Mouse (Mus musculus) 3T3-L1 (cell line): Measurements from ENCODE around the gene Angptl2.
A peak's percentile ranks its signal among the peaks of the same experiment; 100 is the strongest.

Experiments
- DNase-seq: peaks from one replicate; pipeline ENCODE4 v3.0.0-alpha.2; 2015; ENCODE audit warnings: low read depth, low spot score

Gene Angptl2

DNA sequence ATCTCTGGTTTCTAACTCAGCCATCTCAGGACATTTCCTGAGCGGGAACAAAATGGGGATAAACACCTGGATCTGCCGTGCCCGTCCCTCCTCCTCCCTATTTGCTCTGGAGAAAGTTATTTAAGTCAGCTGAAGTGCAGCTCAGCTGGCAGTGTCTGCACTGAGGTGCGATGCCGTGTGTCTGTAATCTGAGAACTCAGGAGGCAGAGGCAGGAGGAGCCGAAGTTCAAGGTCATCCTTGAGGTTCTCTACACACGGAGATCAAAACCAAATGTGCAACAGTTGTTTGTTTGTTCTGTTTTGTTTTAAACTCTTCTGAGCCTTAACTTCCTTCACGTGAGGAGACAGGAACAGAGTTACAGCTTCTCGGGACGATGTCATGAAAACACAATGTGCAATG, 14.8 kb downstream of the Angptl2 start:
- DNase-seq: no peak

DNA sequence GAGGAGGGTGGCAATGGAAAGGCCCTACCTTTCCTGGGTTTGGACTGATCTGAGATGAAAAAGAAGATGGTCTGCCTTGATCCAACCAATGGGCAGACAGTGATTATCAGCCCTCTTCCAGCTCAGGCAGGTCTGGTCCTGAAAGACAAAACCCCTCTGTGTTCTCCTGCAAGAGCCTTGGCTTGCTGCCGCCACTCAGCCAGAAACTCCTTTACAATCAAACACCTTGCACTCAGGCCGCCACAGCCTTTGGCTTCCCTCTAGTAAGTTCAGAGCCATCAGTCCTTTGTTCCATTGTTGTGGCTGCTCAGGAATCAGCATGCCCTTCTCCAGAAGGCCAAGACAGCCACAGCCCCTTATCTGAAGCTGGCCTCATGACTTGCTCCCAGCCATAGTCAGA, 15.9 kb downstream of the Angptl2 start:
- no peak for DNase-seq

DNA sequence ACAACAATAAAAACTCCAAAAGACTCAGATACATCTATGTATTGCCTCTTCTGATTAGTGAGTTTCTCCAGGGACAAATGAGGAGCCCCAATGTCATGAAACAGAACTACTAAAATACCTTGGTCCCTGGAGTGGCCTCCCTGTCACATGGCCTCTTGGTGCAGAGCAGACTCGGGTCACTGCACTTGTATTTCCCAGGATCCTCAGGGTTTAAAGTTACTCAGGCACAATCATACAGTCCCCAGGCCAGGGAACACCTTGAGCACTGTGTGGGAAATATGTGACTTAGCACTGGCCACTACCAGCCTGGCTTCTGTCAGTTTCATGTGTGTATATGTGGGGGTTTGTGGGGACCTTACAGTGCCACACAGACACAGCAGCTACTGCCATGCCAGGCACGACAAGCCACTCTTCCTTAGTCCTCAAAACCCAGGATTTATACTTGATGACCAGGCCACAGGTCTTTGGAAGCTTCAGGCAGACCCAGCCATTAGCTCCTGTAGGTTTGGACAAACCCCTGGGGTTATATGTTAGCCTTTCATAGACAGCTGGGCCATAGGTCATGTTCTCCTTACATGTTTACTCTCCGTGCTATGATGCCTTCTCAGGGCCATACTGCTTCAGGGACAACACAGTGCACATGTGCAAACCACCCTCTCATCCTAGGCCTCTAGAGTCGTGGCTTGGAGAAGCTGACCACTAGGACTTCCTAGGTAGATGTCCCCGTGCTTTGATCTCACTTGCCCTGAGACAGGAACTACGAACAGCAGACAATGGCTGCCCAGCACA, 17.1 kb downstream of the Angptl2 start:
- no peak for DNase-seq

DNA sequence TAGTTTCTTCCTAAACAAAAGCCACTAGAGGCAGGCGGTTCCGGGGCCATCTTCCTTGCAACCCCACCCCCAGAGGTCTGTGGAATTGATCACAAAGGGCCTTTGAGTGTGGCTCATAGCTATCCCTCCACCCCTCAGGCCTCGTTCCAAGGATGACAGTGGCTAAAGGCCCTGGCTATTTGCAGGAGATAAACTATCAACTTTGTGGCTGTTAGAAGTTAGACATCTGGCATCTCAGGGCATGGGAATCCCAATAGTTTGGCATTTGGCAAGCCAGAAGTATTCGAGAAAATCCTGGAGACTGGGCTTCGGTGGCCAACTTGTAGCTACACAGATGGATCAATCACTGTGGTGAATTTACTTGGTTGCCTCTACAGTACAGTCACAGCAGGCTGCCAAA, 18.0 kb downstream of the Angptl2 start:
- no peak for DNase-seq

DNA sequence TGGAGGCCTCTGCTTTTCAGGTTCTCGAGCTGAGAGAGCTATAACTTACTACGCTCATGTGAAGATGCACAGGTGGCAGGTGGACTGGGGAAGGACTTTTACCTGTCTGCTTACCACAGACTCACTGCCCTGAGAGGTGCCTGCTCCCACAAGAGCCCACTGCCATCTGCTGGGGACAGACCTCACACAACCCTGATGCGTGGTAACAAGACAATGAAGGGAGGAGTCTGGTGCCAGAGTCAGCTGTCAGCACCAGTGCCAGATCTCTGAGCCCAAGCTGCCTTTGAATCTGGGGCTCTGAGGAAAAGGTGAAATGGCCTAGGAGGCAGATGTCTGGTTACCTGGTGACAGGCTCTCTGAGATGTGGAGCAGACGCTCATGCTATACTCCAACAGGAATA, 19.0 kb downstream of the Angptl2 start:
- DNase-seq: peak; percentile 36

DNA sequence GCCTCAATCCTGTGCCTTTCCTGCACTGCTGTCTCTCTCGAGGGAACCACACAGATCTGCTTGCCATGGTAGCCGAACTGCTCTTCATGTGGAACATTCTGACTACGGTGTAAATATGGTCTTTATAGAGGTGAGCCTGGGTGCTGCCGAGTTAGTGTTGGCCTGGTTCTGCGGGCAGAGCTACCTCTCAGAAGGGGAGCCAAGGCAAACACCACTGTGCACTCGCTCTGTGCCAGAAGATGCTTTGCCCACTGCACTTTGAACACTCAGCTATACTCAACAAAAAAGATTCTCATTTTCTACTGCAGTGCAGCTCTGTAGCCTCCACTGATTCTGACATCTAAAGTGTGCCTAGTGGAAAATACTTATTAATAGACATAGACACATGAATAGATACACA, 21.7 kb downstream of the Angptl2 start:
- DNase-seq: no peak

DNA sequence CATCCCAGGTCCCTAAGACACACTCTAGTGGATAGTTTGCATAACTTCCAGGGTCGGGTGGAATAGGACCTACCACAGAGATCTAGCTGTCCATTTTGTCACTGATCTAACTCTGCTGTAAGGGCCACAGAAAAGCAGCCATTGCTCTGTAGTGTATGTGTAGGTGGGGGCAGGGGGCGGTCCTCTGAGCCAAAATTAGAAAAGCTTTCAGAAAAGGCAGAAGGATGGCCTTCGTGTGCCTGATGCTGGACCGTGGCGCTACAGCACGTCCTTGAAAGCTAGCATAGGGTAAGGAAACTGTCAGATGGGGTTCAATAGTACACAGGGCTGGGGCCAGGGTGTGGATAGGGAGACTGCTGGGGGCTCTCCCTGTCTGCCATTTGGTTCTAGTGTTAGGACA, 29.0 kb downstream of the Angptl2 start:
- no peak for DNase-seq

DNA sequence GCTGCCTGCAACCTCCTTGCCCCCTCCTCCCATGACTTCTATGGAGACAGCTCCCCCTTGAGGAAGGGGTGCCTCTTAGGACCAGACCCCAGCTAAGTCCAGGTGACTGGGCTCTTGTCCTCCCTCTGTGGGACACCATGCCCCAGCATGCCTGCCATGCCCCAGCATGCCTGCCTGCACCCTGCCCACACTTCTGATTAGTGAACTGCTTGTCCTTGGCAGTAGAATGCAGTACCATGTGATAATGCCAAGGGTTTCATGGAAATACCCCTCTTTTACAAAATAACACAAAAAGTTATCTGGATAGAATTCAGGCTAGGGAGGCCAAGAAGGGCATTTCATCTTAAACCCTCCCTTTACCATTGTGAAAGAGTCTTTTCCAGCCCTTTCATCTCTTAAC, 29.5 kb downstream of the Angptl2 start:
- no peak for DNase-seq

DNA sequence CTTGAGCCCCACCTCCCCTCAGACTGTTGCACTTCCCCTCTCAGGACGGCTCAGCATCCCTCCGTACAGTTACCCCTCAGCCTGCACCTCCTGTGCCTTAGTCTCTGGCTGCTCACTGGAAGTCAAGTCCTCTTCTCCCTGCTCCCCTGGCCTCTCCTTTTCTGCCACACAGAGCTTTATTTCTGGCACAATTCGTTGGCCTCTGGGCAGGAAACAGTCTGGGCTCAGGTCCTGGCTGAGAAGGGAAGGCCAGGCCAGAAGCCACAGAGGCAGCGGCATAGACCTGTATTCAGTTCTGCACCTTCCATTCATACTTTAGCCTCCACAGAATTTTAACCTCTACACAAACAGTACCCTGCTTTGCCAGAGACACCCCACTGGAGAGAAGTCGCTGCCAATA, 31.0 kb downstream of the Angptl2 start:
- DNase-seq: no peak

DNA sequence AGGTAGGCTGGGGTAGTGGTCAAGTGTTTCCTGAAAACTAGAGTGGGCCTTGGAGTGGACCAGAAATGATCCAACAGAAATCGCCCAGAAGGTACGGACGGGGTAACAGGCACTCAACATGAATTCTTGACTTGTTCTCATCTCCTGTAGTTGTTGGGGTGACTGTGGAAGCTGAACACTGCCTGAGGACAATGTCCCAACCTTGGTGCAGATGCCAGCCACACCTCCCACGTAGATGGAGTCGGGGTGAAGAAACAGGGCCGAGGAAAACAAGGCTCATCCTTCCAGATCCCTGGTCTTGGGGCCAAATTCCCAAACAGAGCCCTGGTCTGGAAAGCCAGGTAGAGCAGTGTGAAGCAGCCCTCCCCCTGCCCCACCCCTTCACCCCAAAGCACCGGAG, 32.7 kb downstream of the Angptl2 start:
- DNase-seq: no peak

DNA sequence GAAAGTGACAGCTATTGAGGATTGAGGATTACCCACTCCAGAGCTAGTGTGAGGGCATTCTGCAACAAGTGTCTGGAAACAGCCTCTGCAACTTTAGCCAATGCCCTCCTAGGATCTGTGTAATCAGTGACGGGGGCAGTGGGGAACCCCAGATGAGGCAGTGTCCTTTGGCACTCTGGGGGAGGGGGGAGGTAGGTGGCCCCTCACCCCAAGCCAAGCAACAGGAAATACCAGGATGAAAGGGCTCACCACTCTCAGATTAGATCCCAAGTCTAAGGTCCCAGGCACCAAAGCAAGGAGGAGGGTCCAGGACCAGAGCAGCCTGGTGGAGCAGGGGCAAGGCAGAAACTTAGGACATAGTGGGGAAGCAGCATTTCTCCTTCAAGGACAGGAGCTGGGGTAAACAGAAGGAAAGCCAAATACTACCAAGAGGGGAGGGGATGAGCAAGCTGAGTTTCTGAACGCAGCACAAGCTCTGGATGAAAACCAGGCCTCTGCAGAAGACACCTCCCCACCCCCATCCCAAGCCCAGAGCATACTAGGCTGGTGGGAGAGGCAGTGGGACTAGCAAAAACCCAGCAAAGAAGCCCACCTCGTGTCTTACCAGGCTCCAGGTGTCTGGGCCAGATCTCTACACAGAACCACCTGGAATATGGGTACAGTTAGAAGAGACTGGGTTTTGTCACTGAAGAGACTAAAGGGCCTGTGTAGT, 34.2 kb downstream of the Angptl2 start:
- no peak for DNase-seq

DNA sequence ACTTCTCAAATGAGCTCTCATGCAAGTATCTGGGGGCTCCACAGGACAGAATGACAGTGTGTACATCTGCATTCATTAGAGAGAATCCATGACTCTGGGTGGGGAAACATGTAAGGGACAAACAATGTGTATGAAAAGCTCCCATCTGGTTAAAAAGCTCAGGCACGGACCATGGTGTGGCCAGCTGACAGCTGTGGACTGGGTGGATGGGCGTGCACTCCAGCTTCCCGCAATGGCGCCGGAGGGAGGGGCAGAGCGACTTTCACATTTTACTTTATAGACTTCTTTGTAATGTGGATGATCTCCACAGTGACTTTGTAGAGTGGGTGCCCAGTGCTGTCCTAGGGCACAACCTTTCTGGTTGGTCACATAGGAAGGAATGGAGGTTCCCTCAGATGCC, 36.9 kb downstream of the Angptl2 start:
- DNase-seq: no peak

DNA sequence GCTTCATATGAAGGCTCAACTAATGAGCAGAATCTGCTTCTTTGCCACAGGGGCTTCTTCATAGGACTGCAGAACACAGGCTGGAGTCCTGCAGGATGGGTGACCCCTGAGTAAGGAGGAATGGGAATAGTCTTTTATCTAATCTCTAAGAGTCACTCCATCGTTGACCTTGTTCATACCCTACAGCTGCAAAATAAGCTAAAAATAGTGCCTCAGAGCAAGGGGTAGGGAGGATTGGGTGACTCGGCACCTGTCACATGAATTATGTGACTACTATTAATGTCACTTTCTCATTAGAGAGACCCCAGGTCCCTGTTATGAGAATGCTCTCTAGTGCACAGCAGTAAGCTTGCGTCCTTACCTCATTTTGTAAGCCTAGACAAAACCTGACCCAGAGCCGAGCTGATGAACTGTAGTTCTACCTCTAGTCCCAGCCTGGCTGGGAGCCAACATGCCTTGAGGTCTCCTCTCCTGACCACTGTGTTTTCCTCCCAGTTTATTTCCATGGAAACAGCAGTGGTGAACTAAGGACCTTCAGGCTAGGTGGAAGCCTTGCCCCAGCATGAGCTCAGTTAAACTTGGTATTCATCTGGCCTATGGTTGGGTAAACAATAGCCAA, 37.8 kb downstream of the Angptl2 start:
- peak; percentile 25 for DNase-seq

DNA sequence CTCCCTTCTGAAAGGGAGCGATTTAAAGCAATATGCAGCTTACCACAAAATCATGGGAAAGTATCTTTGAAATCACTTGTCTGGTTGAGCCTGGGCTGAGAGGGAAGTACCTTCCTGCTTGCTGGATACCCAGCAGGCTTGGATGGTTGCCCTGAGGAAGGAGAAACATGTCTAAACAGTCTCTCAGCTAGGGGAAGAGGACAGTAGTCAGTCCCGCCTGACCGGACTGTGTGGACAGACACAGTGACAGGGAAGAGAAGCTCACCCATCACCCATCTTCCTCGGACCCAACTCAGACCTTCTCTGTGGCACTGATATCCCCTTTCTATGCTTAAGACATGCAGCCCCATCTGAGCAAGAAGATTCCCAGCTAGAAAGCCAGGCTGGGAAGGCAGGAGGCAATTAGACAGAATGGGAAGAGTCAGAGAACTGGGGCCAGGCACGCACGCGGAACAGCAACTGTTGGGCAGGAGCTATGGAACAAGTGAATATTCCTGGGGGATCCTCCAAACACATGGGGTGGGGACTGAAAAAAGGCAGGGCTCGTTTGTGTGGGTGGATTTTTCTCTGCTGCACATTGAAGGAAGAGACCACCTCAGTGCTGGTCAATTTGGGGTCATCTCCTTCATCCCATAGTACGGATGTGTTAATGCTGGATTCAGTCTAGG, 38.6 kb downstream of the Angptl2 start:
- DNase-seq: no peak

DNA sequence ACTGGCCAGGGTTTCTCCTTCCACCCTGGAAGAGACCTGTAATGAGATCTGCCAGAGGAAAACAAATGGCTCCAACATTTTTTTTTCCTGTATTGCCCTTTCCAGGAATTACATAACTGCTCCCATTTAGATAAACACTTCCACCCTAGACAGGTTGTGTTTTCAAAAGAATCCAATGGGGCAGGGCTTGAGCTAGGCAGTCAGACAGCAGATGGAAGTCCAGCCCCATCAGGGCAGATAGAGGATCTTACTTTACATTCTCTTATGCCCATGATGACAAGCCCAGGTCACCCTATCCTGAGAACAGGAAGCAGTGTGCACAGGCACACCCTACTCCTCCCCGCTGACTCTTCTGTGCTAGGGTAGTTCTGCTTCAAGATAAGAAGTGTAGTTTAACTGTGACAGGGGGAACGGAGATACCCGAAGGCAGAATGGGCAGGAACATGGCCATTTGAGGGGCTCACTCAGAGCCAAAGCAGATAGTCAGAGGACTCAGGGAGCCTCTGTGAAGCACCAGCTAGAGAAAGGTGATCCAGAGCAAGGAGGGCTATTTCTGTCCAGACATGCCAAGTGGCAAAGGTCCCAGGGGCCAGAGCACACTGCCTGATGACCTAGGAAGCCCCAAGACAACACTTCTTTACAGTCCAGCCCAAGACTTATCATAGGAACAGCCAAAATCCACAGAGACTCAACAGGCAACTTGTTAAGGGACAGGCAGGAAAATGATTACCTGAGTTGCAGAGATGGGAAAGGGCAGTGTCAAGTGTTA, 41.1 kb downstream of the Angptl2 start:
- DNase-seq: no peak

DNA sequence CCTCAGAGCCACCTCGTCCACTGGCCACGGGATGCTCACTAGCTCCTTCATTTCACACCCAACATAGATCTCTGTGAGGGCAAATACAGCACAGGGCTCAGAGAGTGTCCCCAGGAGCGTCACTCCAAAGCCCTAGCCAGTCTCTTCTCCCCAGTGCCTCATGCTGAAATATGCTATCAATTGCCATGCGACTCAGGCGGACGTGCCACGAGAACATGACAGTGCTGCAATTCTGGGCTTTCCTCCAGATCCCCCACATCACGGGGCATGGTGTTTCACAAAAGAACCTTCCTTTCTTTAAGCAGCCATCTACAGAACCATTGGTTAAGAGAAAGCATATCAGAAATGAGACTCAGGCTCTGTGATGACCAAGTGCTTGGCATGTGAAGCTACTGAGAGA, 44.9 kb downstream of the Angptl2 start:
- DNase-seq: no peak

DNA sequence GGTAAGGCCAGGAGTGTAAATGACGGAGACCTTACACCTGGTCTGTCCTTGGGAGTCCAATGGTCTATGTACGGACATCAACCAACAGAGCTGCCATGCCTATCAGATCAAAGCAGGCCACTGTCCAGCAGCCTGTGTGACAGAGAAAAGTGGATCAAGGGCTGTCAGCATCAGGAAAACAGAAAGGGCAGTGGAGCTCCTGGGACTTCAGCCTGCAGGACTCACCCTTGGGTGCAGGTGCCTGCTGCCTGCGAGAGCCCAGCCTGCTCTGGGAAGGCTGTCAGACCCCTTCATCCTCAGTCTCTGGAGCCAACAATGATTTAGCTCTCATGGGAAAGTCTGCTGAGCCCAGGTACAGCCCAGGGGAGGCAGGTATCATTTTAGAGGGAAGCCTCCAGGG, 45.6 kb downstream of the Angptl2 start:
- no peak for DNase-seq

DNA sequence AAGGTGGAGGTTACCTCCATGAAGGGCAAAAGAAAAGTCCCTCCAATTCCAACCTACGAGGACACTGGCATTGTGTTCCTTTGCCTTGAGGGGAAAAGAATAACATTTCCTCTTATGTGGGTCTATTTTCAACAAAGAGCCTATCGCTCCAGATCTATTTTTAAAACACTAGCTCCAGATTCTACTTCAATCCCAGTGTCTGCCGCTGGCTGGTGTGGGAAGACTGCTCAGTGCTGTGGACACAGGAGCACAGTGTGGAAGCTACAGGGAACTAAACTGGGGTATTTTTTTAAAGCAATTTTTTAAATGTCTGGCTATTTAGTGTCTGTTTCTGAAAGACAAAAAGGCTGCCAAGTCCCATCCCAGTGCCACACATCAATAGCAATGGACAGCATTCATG, 49.9 kb downstream of the Angptl2 start:
- DNase-seq: no peak

DNA sequence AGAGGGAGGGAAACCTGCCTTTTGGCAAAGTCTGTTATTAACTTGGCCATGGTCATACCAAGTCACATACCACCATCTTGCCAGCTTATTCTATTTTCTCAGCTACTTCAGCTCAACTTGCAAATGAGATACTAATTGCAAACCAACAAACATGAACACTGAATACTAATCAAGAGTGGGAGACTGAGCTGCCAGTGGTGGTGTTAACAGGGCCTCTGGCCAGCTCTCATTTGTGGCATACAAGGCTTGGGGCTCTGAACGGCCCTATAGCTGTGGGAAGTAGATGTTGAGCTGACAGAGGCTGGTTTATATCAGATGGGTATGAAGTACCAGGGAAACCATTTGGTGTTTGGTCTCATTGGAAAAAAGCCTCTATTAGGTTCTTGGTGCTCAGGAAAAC, 51.2 kb downstream of the Angptl2 start:
- DNase-seq: no peak

DNA sequence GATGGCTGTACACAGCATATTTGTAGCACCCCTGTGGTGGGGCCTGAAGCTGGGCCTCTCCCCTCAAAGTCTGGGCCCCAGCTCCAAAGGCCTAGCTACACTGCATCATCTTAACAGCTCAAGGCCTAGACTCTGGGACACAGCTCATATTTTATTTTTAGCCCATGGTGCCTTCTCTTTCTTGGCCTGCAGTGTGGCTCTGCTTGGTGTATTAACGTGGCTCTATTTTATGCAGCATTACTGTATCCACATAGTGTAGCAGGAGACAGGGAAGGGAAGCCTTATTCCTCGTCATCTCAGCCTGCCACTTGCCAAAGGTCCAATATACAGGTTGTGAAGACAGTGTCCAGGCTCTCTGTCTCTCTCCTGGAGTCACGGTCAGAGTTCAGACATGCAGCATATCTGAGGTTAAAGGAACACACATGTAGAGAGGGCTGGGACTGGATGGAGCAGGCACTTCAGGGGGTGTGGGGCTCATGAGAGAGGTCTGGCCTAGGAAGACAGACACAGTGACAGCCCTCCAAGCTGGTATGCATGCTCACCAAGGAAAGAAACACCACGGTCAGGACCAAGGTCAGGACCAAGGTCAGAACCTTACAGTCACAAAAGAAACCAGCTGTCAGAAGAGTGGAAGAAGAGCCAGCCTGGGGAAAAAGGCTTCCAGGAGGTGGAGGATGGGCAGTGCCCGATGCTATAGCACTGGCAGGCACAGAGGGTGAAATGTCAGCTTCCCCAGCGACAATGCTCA, 52.7 kb downstream of the Angptl2 start:
- DNase-seq: no peak

DNA sequence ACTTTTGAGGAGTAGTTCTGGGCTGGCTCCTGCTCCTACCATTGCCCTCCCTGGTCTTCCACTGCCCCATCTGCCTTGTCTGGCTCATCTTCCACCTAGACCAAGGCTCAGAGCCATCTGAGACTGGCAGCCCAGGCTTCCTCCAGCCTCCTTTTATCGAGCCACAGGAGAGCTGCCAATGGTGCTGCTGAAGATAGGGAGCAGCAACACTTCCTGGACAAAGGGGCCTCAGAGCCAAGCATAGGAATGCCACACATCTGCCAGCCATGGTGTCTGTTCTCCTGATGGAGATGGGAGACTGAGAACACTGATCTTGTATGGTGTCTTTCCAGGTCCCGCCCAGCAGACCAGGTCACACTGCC, 53.2 kb downstream of the Angptl2 start:
- DNase-seq: no peak
